Mouse (Mus musculus) midbrain, embryonic 10.5 days (tissue): Measurements from ENCODE around the gene Calml3. TPM values are rescaled to one million over a fixed set of nuclear protein-coding genes. Genes with fewer than 3 reads are reported as not detected.

ENCODE experiments used
- DNase-seq: peaks from one replicate; pipeline ENCODE4 v3.0.0-alpha.2; 2017; ENCODE audit warnings: low spot score
- H3K27ac ChIP-seq: fragments of 300-500 bp; sonication (generic); replicated peaks from 2 replicates; pipeline ENCODE4 v1.5.1; 2016; ENCODE audit warnings: mild to moderate bottlenecking
- H3K27me3 ChIP-seq: fragments of 300-500 bp; sonication (generic); 2 replicates; pipeline ENCODE4 v1.6.1; 2016; ENCODE audit warnings: low read depth, mild to moderate bottlenecking; ENCODE audit not compliant: poor library complexity, severe bottlenecking
- H3K36me3 ChIP-seq: fragments of 300-500 bp; sonication (generic); 2 replicates; pipeline ENCODE4 v1.6.1; 2016; ENCODE audit warnings: mild to moderate bottlenecking, moderate library complexity
- H3K4me1 ChIP-seq: fragments of 300-500 bp; sonication (generic); 2 replicates; pipeline ENCODE4 v1.6.1; 2016
- H3K4me3 ChIP-seq: fragments of 300-500 bp; sonication (generic); 2 replicates; pipeline ENCODE4 v1.5.1; 2016; ENCODE audit warnings: mild to moderate bottlenecking, moderate library complexity
- H3K9me3 ChIP-seq: fragments of 300-500 bp; sonication (generic); replicated peaks from 2 replicates; pipeline ENCODE4 v1.6.1; 2016; ENCODE audit warnings: mild to moderate bottlenecking
- WGBS: fragments of 180-500 bp; shearing (Covaris S2); methylation state at CpG from one replicate; pipeline ENCODE4 v1.1.7; 2016; 5-methylcytosine and 5-hydroxymethylcytosine counted together
- polyA plus RNA-seq: library from polyadenylated mRNA; unstranded; fragments of >200 nt; fragmentation: Nextera tagmentation; extraction: Ambion mirVana; gene quantifications from 2 replicates; pipeline ENCODE4 v1.2.1, GENCODE M21; 2016

Calml3 gene
- polyA plus RNA-seq, 1 experiment from 2014 or later = not detected

- Histone ChIP-seq H3K4me3 (no peak overlapping the region), H3K27me3 (no peaks in the 10 kb centered on the region), H3K4me1 (peaks cover 3% of the 10 kb centered on the region), H3K27ac (no peak overlapping the region), H3K9me3 (no peaks in the 10 kb centered on the region), H3K36me3 (no peaks in the 10 kb centered on the region)
- 87% methylated on average over 5 of the region's 5 CpGs for whole genome bisulfite sequencing
- DNase-seq = no peak
Observed at GRCm38 (mm10) chr13:3777216-3777912, 26.8 kb downstream of the Calml3 start.

- no peaks in the 10 kb centered on the region for H3K9me3 ChIP-seq
- WGBS = 83% methylated on average over 4 of the region's 4 CpGs
- no peak overlapping the region for H3K27ac ChIP-seq
- no peak overlapping the region for H3K4me3 ChIP-seq
- no peak for DNase-seq
- no peaks in the 10 kb centered on the region for H3K36me3 ChIP-seq
- H3K27me3 ChIP-seq = no peaks in the 10 kb centered on the region
- H3K4me1 ChIP-seq = no peaks in the 10 kb centered on the region
Observed at GRCm38 (mm10) chr13:3776446-3776845, 27.7 kb downstream of the Calml3 start.

GRCm38 (mm10) chr13:3774991-3775390 is 29.1 kb downstream of the Calml3 start:
- Histone ChIP-seq H3K4me3 (no peak overlapping the region), H3K27ac (no peak overlapping the region), H3K4me1 (no peaks in the 10 kb centered on the region), H3K36me3 (no peaks in the 10 kb centered on the region), H3K9me3 (no peaks in the 10 kb centered on the region), H3K27me3 (no peaks in the 10 kb centered on the region)
- 89% methylated on average over 4 of the region's 4 CpGs for WGBS
- DNase-seq = no peak

- 97% methylated on average over 3 of the region's 3 CpGs for WGBS
- no peaks in the 10 kb centered on the region for H3K9me3 ChIP-seq
- no peaks in the 10 kb centered on the region for H3K36me3 ChIP-seq
- no peak for DNase-seq
- H3K27ac ChIP-seq = no peak overlapping the region
- no peak overlapping the region for H3K4me3 ChIP-seq
- H3K4me1 ChIP-seq = no peaks in the 10 kb centered on the region
- H3K27me3 ChIP-seq = no peaks in the 10 kb centered on the region
Observed at GRCm38 (mm10) chr13:3774280-3774679, 29.8 kb downstream of the Calml3 start.

- Histone ChIP-seq H3K27ac (no peak overlapping the region), H3K27me3 (no peaks in the 10 kb centered on the region), H3K4me3 (no peak overlapping the region), H3K36me3 (no peaks in the 10 kb centered on the region), H3K9me3 (no peaks in the 10 kb centered on the region), H3K4me1 (no peaks in the 10 kb centered on the region)
- DNase-seq = no peak
- 94% methylated on average over 2 of the region's 2 CpGs for WGBS
Observed at GRCm38 (mm10) chr13:3773149-3773688, 30.9 kb downstream of the Calml3 start.

GRCm38 (mm10) chr13:3771221-3771620 is 32.9 kb downstream of the Calml3 start:
- no peaks in the 10 kb centered on the region for H3K27me3 ChIP-seq
- no peak overlapping the region for H3K4me3 ChIP-seq
- H3K4me1 ChIP-seq = no peaks in the 10 kb centered on the region
- H3K27ac ChIP-seq = no peak overlapping the region
- no peak for DNase-seq
- no peaks in the 10 kb centered on the region for H3K9me3 ChIP-seq
- no peaks in the 10 kb centered on the region for H3K36me3 ChIP-seq
- WGBS = 95% methylated on average over 5 of the region's 5 CpGs

- H3K9me3 ChIP-seq = no peaks in the 10 kb centered on the region
- WGBS = 88% methylated on average over 11 of the region's 11 CpGs
- H3K4me3 ChIP-seq = no peak overlapping the region
- H3K27ac ChIP-seq = no peak overlapping the region
- no peaks in the 10 kb centered on the region for H3K36me3 ChIP-seq
- no peak for DNase-seq
- no peaks in the 10 kb centered on the region for H3K27me3 ChIP-seq
- no peaks in the 10 kb centered on the region for H3K4me1 ChIP-seq
Observed at GRCm38 (mm10) chr13:3770170-3771024, 33.7 kb downstream of the Calml3 start.

- 93% methylated on average over 3 of the region's 3 CpGs for WGBS
- Histone ChIP-seq H3K27ac (no peak overlapping the region), H3K4me3 (no peak overlapping the region), H3K27me3 (no peaks in the 10 kb centered on the region), H3K9me3 (no peaks in the 10 kb centered on the region), H3K4me1 (no peaks in the 10 kb centered on the region), H3K36me3 (no peaks in the 10 kb centered on the region)
- no peak for DNase-seq
Observed at GRCm38 (mm10) chr13:3769531-3769930, 34.6 kb downstream of the Calml3 start.

- H3K27me3 ChIP-seq = no peaks in the 10 kb centered on the region
- 86% methylated on average over 3 of the region's 3 CpGs for WGBS
- H3K4me1 ChIP-seq = no peaks in the 10 kb centered on the region
- H3K4me3 ChIP-seq = no peak overlapping the region
- DNase-seq = no peak
- H3K27ac ChIP-seq = no peak overlapping the region
- H3K36me3 ChIP-seq = no peaks in the 10 kb centered on the region
- H3K9me3 ChIP-seq = no peaks in the 10 kb centered on the region
Observed at GRCm38 (mm10) chr13:3768621-3769020, 35.5 kb downstream of the Calml3 start.

GRCm38 (mm10) chr13:3767086-3767485 is 37.0 kb downstream of the Calml3 start:
- Histone ChIP-seq H3K9me3 (no peaks in the 10 kb centered on the region), H3K4me3 (no peak overlapping the region), H3K27ac (no peak overlapping the region), H3K4me1 (no peaks in the 10 kb centered on the region), H3K27me3 (no peaks in the 10 kb centered on the region), H3K36me3 (no peaks in the 10 kb centered on the region)
- DNase-seq = no peak

GRCm38 (mm10) chr13:3765781-3766180 is 38.3 kb downstream of the Calml3 start:
- no peak for DNase-seq
- Histone ChIP-seq H3K9me3 (no peaks in the 10 kb centered on the region), H3K27me3 (no peaks in the 10 kb centered on the region), H3K36me3 (no peaks in the 10 kb centered on the region), H3K4me1 (no peaks in the 10 kb centered on the region), H3K4me3 (no peak overlapping the region), H3K27ac (no peak overlapping the region)
- 91% methylated on average over 4 of the region's 4 CpGs for WGBS

- H3K9me3 ChIP-seq = no peaks in the 10 kb centered on the region
- no peaks in the 10 kb centered on the region for H3K36me3 ChIP-seq
- H3K27ac ChIP-seq = no peak overlapping the region
- peaks cover 3% of the 10 kb centered on the region; the same call in 1 of the 2 replicates for H3K4me1 ChIP-seq
- H3K4me3 ChIP-seq = no peak overlapping the region
- DNase-seq = no peak
- WGBS = 83% methylated on average over 4 of the region's 4 CpGs
- no peaks in the 10 kb centered on the region for H3K27me3 ChIP-seq
Observed at GRCm38 (mm10) chr13:3761131-3761530, 43.0 kb downstream of the Calml3 start.

GRCm38 (mm10) chr13:3758347-3758746 is 45.8 kb downstream of the Calml3 start:
- H3K4me3 ChIP-seq = no peak overlapping the region
- 71% methylated on average over 2 of the region's 2 CpGs for WGBS
- H3K9me3 ChIP-seq = no peaks in the 10 kb centered on the region
- peaks cover 3% of the 10 kb centered on the region; the same call in 1 of the 2 replicates for H3K4me1 ChIP-seq
- DNase-seq = no peak
- H3K27me3 ChIP-seq = no peaks in the 10 kb centered on the region
- no peaks in the 10 kb centered on the region for H3K36me3 ChIP-seq
- no peak overlapping the region for H3K27ac ChIP-seq
